Mouse (Mus musculus) testis, postnatal 10 days (tissue): ENCODE measurements around the gene Hirip3.
A peak's percentile ranks its signal among the peaks of the same experiment; 100 is the strongest.

Experiments
- DNase-seq: peaks from one replicate; pipeline ENCODE4 v3.0.0; 2021; ENCODE audit warnings: low spot score

Gene Hirip3

DNA sequence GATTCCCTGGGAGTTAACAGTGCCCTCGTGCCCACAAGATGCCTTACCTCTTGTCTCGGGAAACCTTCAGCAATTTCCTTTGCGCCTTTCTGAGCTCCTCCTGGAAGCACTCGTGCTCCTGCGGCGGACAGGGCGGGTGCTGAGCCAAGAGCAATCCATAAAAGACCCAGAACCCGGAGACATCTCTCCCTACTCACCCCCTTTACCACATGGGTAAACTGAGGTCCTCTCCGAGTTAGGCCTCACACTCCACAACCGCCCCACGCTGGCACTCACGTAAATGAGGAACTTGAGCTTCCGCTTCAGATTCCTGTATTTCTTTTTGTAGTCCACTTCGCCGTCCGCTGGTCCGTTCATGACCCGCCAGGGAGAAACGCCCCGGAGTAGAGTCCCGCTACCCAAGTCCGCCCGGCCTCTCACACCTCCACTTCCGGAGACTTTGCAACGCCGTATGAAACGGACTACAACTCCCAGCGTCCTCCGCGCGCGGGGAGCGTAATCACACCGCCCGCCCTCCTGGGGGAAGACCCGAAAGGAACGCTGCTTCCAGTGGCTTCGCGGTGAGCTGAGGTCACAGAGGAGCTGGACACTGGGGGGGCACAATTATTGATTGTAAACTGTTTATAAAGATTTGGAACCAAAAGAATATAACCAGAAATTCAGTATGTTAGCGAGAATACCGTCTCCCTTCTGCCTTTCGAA lies at the start of gene Hirip3:
Gene Hirip3, plus strand, starts transcription at position 544 of the 702 bp plus-strand sequence.
- peak; percentile 96 for DNase-seq

DNA sequence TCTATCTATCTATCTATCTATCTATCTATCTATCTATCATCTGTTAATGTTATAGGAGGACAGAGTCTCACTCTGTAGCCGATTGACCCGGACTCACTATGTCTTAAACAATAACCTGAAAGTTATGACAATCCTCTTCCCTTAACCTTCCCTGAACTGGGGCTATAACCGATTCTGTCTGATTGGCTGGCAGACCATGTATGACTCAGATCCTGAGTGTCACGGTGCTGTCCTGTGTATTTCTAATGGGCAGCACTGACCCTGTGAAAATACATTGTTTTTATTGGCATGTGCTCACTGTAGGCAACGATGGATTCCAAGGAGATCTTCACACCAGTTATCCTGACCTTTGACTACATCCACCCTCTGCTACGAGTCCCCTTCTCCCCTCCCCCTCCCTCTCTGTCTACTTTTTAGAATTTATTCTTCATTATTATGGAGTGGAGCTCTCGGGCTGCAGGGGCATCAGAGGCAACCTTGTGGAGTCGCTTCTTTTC lies 46.0 kb upstream of the Hirip3 start:
- no peak for DNase-seq

DNA sequence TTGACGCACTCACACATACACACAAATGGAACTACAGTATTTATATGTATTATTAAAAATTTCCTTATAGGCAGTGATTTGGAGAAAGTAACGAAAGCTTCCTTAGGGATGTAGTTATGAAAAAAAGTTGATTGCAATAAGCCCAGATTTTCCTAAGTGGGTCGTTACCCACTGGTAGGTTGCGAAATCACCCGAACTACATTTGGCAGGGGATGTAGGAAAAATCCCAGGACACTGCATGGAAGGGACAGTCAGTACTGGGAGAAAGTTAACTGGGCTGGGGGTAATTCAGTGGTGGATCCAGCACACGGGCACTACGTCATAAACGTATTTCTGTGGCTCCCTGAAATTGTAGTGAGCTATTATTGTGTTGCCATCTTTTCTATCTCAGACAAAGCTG lies 45.3 kb upstream of the Hirip3 start:
- DNase-seq: no peak

DNA sequence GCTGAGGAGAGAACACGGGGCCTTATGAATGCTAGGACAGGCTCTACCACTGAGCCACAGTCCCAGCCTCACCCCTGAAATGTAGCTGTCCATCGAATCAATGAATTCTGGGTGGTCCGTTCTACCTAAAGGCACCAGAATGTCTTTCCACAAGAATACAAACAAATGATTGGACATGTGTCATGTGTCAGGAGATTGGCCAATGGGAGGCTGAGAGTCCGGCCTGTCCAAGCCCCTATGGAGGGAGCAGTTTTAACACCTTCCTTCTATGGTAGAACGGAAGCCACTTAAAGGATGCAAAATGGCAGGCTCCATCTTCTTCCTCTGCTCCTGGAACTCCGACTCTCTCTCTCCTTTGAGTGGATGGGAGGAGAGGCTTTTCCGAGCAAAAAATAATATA lies 44.2 kb upstream of the Hirip3 start:
- DNase-seq: no peak

DNA sequence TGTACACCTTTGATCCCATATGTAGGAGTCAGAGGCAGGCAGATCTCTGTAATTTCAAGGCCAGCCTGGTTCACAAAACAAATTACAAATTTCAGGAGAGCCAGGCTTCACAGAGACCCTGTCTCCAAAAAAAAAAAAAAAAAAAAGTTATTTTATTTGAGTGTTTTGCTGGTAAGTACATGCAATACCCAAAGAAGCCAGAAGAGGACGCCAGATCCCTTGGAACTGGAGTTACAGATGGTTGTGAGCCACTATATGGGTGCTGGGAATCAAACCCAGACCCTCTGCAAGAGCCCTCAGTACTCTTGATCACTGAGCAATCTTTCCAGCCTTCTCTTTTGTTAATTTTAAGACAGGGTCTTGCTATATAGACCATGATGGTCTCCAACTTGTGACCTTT lies 43.0 kb upstream of the Hirip3 start:
- no peak for DNase-seq

DNA sequence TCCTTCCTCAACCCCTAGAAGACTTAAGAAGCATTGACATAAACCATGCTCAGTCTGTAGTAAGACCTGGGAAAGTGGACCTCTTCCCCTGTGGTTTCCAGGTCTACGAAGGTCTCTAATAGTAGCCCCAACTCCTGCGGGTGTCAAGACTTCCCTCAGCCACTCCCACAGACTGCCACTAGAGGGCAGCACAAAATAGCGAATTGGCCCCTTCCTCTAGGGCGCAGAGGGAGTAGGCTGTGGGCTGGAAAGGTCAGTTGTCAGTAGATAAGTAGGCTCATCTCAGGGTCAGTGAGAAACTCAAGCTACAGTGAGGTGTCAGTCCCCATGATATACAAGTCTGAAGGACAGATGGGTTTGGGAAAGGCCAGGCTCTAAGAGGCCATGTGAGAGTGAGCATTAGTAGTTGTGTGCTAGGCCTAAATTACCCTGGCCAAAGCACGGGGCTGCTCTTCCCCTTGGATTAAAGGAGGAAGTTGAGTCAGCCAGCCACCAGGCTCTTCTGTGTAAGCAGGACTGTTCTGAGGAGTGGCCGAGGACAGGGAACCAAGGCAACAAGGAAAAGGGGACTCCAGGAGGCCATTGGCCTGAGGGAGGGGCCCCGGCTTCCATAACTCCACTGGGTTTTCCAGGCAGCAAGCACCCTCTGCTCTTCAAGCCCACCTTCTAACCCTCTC lies 39.8 kb upstream of the Hirip3 start:
- peak; percentile 91 for DNase-seq

DNA sequence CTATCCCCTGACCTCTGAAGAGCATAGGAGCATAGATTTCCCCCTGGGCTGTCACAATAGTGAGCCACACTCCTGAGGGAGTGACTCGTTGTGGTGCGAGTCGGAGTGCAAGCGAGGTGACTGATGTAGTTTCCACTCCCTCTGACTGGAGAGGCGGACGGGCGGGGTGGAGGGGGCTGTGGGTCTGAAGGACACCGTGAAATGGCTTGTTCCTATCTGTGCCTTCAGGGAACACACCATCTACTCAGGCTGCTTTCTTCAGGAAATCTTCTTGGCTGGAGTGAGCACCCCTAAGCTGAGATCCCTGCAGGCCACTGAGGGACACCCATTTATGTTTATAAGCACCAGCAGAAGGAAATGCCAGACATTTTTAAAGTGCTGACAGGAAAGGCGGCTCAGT lies 39.0 kb upstream of the Hirip3 start:
- DNase-seq: no peak

DNA sequence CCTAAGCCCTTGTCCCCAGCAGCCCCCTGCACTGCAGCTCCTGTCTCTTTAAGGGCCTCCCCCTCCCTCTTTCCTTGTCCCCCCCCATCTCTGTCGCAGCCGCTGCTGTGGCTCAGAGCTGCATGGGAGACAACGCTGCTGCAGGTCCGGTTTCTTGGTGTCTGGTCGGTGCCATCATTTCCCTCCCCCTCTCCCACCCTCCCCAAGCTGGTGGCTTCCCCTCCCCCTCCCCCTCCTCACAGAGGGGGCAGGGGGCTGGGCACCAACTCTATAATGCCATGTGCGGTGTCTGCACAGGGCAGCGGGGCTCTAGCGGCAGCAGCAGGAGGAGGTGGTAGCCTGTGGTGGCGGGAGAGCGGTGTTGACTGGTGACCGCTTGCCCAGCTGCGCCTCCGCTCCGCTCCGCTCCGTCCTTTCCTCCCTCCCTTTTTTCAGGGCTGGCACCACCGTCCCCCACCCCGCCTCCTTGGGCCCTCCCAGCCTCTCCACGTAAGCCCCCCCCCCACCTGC lies 38.5 kb upstream of the Hirip3 start:
- no peak for DNase-seq

DNA sequence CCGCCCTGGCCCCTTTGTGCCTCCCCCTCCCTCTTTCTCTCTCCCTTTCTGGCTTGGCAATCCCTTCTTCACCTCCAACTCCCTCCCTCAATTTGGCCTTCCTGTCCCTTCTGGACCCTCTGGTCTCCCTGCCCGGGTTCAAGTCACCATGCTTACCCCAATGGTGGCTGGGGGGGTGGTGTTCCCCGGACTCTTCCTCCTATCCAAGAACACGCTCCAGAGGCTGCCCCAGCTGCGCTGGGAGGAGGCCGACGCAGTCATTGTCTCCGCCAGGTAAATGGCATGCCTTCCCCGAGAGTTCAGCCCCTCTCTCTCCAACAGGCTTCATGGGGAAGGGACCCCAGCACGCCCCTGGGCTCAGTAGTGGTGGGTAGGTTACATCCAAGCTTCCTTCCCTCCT lies 37.8 kb upstream of the Hirip3 start:
- no peak for DNase-seq

DNA sequence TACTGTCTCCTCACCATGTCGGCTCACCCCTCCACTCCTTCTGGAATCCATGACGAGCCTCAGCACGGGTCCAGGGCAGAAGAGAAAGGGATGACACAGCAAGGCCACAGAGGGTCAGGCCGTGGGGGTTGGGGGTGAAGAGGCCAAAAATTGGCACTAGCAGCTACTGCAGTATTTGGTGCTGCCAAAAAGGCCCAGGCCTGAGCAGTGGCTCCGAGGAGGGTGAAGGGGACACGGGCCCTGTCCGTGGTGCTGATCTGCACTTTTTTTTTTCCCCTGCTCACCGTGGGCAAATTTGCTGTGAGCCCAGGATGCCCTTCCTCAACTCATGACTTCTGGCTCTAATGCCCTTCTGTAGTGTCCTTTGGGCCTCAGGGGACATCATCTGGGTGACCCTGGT lies 36.4 kb upstream of the Hirip3 start:
- no peak for DNase-seq

DNA sequence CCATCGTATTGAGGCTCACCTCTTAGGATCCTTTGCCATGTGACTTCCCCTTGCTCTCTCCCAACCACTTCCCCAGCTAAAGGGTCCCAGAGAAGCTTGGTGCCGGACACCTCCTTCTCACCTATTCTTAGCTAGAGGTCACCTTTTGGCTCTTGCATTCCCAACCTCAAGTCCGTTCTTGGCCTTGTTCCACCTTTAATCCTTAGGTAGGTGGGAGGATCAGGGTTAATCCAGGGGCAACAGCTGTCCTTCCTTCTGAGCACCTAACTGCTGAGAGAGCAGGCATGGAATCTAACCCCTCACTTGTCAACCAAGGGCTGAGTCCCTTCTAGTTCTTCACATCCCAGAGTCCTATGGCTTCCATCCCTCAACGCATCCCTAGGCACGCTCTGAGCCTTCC lies 35.8 kb upstream of the Hirip3 start:
- no peak for DNase-seq

DNA sequence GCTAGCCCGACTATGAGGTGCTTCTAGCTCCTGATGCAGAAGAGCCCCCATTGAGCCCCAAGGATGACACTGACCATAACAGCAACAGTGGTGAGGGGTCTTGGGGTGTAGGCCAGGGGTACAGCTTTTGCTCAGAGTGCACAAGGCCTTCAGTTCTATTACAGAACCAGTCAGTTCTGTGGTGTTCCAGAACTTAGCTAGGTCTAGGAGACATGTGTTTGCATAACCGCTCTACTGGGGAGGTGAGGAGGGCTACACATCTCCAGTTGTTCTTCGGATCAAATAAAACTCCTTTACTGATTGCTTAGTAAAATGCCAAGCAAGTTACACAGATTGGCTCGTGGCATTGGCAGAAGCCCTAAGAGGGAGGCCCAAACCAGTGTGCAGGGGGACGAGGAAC lies 30.2 kb upstream of the Hirip3 start, which contains the start of gene 4930451I11Rik:
Gene 4930451I11Rik, minus strand, starts transcription at position 101 of the 400 bp plus-strand sequence.
- no peak for DNase-seq

DNA sequence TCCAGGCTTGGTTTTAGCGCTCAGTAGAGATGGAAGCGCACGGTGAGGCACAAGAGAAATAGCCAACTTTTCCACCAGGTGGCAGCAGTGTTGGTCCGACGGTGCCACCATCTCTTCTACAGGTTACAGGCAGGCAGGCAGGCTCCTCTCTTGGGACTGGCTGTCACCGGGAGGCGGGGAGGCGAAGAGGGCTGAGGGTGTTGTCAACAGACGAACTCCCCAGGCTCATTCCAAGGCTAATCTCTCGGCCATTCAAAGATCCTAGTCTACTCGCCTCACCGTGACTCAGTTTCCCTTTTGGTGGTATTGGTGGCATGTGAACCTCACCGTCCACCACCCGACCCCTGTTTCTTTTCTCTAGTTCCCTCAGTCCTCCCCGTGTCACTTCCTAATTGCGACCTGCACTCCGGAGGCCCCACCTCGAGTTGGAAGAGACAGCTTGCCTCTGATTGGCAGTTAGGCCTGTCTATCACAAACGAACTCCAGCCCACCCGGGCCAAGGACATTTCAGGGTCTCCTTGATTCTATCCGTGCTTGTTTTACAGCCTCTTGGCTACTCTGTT lies 29.7 kb upstream of the Hirip3 start:
- DNase-seq: peak; percentile 88

DNA sequence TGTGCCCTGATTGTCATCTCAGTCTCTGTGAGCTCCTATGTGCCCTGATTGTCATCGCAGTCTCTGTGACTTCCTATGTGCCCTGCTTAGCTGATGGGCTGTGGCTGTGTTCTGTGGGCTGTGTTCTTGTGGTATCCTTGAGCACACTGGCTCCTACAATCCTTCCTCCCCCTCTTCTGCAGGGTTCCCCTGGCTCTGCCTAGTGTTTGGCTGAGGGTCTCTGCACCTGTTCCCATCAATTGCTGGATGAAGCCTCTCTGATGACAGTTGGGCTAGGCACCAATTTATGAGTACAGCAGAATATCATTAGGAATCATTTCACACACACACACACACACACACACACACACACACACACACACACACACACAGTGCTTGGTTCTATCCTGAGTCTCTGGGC lies 28.5 kb upstream of the Hirip3 start:
- no peak for DNase-seq

DNA sequence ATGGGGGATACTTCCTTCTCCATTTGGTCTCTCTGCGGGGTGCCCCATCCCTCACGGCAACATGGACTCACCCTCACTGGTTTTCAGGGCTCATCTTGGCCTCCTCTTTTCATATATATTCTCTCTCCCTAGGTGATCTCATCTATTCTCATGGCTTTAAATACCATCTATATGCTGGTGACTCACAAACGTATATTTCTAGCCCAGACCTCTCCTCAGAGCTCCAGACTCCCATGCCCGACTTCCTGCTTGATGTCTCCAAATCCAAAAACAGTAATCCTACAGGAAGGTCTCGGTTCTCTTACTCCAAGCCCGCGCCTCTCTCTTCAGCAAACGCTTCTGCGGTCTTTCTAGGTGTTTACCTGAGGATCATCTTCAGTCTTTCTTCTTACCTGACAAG lies 18.5 kb upstream of the Hirip3 start:
- DNase-seq: no peak

DNA sequence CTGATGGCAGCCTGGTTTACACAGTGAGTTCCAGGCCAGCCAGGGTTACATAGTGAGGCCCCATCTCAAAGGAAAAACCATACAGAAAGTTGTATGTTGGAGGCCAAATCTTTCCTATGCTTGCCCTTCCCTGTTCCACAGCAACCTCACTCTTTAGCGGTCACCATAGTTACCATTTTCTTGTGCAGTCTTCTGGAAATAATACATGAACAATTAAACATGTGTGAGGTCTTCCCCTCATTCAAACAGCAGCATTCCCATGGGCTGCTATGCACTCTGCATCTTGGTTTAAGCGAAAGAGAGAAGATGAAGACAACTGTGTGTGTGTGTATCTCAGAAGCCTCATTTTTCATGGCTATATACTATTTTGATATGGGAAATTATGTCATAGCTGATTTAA lies 16.3 kb upstream of the Hirip3 start:
- no peak for DNase-seq

DNA sequence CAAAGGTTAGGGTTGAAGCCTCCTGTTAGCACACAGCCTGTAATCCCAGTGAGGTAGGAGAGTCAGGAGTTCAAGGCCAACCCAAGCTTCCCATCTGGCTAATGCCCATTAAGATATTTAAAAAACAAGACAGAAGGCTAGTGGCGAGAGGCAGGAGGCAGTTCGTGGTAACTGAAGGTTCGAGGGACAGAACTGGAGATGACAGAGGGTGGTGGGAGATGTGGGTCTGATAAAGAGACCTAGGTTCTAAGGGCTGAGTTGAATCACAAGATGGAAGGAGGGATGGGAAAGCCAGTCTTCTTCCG lies 14.7 kb upstream of the Hirip3 start, which contains the start of gene Doc2a:
Gene Doc2a, plus strand, starts transcription at position 301 of the 305 bp plus-strand sequence.
- no peak for DNase-seq

DNA sequence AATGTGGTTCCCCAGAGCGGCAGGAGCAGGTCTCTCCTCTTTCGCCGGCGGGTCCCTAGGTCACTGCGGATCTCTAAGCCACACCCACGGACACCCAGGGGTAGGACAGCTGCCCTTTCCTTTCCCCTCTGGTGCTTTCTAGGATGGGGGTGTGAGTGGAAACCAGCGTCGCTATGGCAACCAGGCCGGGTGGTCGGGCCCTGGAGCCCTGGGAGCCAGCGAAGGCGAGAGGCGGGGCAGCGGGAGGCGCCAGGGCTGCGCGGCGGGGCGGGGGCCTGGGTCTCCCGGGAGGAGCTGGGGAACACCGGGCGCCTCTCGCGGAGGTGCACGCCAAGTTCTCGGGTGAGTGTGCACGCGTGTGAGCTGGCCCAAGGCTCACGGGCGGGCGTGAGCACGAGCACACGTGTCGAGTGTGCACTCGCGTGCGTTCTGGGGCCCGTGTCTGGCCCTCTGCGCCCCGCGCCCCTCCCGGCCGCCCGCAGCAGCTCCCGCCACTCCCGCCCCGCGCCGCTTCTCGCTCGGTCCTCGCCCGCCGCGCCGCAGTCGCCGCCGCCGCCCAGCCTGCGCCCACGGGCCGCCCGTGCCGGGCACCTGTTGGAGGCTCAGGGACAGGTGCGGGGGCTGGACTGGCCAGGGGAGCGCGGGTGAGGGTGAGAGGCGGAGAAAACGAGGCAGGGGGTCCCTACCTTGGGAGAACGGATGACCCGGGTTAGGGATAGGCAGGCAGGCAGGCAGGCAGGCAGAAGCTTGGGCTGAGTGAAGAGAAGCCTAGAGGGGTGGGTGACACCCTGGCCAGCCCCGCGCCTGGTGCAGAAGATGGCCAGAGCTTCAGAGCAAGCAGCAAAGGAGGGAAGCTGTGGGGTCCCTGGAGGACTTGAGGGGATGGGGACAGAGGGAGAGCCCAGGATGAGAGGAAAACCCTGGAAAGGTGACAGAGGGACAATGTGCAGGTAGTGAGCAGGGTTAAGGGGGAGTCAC lies 14.1 kb upstream of the Hirip3 start:
- peak; percentile 74 for DNase-seq

DNA sequence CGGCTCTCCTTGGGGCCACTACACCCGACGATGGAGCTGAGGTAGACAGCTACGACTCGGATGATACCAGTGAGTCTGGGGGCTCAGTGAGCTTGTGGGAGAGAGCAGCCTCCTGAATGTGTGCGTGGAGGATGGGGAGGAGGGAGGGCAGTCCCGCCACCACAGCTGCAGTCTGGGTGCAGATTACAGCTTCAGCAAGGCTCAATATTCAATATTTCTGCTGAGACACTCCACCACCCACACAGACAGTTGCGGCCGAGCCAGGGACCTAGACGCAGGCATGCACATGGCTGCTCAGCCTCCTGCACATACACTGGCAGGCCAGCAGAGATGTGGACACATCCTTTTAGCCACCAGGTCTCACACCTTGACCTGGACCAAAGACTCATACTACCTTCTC lies 13.0 kb upstream of the Hirip3 start:
- DNase-seq: no peak

DNA sequence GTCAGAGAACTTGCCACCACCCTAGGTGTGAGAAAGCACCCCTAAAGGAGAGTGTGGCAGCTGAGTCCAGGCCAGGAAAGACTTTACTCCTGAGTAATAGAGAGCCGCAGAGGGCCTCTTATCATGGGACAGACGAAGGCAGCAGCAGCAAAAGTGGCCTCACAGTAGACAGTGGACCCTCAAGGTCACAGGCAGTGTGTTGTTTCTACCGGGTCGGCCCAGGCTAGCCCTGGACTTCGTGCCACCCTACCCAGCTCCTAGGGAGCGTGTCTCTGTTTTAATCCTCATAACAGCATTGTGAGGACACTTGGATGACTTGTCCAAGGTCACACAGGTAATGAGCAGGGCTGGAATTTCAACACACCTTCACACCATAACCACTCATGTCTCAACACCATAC lies 11.6 kb upstream of the Hirip3 start:
- DNase-seq: no peak

DNA sequence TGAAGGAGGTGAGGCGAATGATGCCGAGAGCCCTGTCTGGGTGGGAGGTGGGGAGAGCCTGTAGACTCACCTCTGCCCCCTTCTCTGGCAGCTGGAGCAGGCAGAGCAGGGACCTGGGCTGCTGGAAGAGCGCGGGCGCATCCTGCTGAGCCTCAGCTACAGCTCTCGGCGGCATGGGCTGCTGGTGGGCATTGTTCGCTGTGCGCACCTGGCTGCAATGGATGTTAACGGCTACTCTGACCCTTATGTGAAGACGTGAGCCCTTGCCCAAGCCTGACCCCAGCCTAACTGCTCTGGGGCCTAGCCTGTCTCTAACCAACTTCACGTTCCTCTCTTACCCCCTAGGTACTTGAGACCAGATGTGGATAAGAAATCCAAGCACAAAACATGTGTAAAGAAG lies 10.6 kb upstream of the Hirip3 start:
- DNase-seq: no peak

DNA sequence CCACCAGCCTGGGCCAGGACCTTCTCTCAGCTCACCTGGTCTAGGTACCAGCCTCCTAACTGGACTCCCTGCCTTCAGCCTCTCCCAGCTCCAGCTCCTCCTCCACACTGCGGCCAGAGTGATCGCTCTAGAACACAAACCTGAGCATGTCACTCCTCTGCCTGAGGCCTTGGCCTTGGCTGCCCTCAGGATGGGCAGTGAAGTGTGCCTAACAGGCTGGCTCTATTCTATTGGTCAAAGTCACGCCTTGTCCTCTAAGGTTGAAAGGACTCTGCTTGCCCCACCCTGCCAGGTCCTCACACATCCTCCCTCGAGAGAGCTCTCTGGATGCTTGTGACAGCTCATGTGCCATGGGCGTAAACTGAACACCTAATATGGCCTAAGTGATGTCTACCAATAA lies 8.3 kb upstream of the Hirip3 start:
- no peak for DNase-seq
